Mouse (Mus musculus) heart, embryonic 14.5 days (tissue): ENCODE results near the gene Sarnp. TPM values are rescaled to one million over a fixed set of nuclear protein-coding genes. Genes with fewer than 3 reads are reported as not detected.
A peak's percentile ranks its signal among the peaks of the same experiment; 100 is the strongest.

ENCODE experiments used
- ATAC-seq: fragments of 200-750 bp; cut with Nextera tagmentation; 2 replicates; pipeline ENCODE4 v1.8.0; 2017; ENCODE audit warnings: low read depth, moderate TSS enrichment; ENCODE audit not compliant: insufficient number of reproducible peaks, insufficient read depth, low FRiP score
- H3K27ac ChIP-seq, 2 experiments: fragments of 200-500 bp in 1 of 2; fragments of 300-500 bp in 1 of 2; sonication (generic) in 1 of 2; replicated peaks in 1 of 2; 2 replicates each; pipeline ENCODE4 v1.5.1; 2012 to 2014; ENCODE audit warnings: low read depth in 2 of 2, low read length in 2 of 2, control low read depth in 1 of 2, mild to moderate bottlenecking in 1 of 2, mixed read lengths in 1 of 2; ENCODE audit not compliant: control insufficient read depth in 1 of 2, insufficient read depth in 1 of 2
- H3K27me3 ChIP-seq: fragments of 300-500 bp; sonication (generic); 2 replicates; pipeline ENCODE4 v1.6.1; 2014; ENCODE audit warnings: mild to moderate bottlenecking, low read length, control low read depth; ENCODE audit not compliant: control insufficient read depth, insufficient read depth
- H3K36me3 ChIP-seq: fragments of 300-500 bp; sonication (generic); 2 replicates; pipeline ENCODE4 v1.6.1; 2014; ENCODE audit warnings: mild to moderate bottlenecking, control low read depth, low read length, mixed read lengths; ENCODE audit not compliant: control insufficient read depth, insufficient read depth
- H3K4me1 ChIP-seq, 2 experiments: fragments of 200-500 bp in 1 of 2; fragments of 300-500 bp in 1 of 2; sonication (generic) in 1 of 2; 2 replicates each; pipeline ENCODE4 v1.6.1; 2012 to 2014; ENCODE audit warnings: low read length in 2 of 2, control low read depth in 1 of 2, mixed read lengths in 1 of 2; ENCODE audit not compliant: control insufficient read depth in 2 of 2, insufficient read depth in 2 of 2
- H3K4me2 ChIP-seq: fragments of 300-500 bp; sonication (generic); 2 replicates; pipeline ENCODE4 v1.6.1; 2014; ENCODE audit warnings: mild to moderate bottlenecking, low read length
- H3K4me3 ChIP-seq, 2 experiments: fragments of 200-500 bp in 1 of 2; fragments of 300-500 bp in 1 of 2; sonication (generic) in 1 of 2; 2 replicates each; pipeline ENCODE4 v1.5.1; 2012 to 2014; ENCODE audit warnings: low read length in 2 of 2, mild to moderate bottlenecking in 2 of 2, control low read depth in 1 of 2, low read depth in 1 of 2, moderate library complexity in 1 of 2; ENCODE audit not compliant: control insufficient read depth in 1 of 2, insufficient read depth in 1 of 2
- H3K9ac ChIP-seq: fragments of 300-500 bp; sonication (generic); 2 replicates; pipeline ENCODE4 v1.6.1; 2014; ENCODE audit warnings: mild to moderate bottlenecking, low read length
- H3K9me3 ChIP-seq: fragments of 300-500 bp; sonication (generic); 2 replicates; pipeline ENCODE4 v1.6.1; 2016; ENCODE audit warnings: low read length, control low read depth; ENCODE audit not compliant: control insufficient read depth
- WGBS: fragments of 180-500 bp; shearing (Covaris S2); extraction: QIAGEN DNeasy Blood & Tissue Kit; methylation state at CpG from one replicate; pipeline ENCODE4 v1.1.7; 2014; 5-methylcytosine and 5-hydroxymethylcytosine counted together
- polyA plus RNA-seq: library from polyadenylated mRNA; unstranded; fragments of >200 nt; fragmentation: Nextera tagmentation; extraction: Ambion mirVana; gene quantifications from 2 replicates; pipeline ENCODE4 v1.2.1, GENCODE M21; 2014

Sarnp gene
- polyA plus RNA-seq, 1 experiment from 2014 or later = 168 TPM

DNA sequence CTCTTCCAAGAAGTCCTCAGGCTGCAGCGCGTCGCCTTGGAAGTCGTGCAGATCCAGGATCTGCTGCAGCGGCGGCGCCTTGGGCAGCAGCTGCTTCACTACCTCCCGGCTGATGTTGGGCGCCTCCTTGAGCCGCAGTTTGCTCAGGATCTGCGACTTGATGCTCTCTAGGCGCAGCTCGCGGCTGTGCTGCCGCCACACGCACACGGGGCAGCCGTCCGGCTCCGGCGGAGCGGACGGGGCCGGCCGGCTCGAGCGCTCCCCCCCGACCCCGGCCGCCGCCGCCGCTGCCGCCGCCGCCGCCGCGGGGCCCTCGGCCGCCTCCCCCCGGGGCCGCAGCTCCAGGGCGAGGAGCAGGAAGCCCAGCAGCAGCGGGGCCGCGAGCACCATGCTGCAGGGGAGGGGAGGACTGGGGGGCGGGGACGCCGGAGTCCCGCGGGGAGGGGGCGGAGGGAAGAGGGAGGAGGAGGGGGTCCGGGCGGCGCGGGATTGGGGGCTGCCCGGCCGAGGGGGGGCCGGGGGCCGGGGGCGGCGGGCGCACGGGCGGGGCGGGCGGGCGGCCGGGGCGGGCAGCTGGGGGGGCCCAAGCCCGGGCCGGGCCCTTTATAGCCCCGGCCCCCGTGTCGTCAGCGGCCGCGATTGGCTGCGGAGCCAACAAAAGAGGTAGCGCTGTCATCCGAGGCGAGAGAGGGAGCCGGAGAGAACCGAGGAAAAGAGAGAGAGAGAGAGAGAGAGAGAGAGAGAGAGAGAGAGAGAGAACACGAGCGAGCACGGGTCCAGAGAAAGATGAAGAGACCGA lies 74.4 kb downstream of the Sarnp start, which contains the start of gene Gdf11:
TSS of gene Gdf11 (minus strand) at position 423 of the 799 bp plus-strand sequence.
- H3K27ac ChIP-seq = peak within 1 kb of the TSS; percentile 34 to 85; a peak in 3 of 4 replicates
- peaks cover 22 to 40% of the 10 kb centered on the region in 2 experiments for H3K4me1 ChIP-seq
- peak within 1 kb of the TSS; percentile 60 to 73 for H3K4me3 ChIP-seq
- H3K4me2 ChIP-seq = peak within 1 kb of the TSS; percentile 96
- peak within 1 kb of the TSS; percentile 82 for H3K9ac ChIP-seq
- H3K27me3 ChIP-seq = peaks cover 14% of the 10 kb centered on the region
- WGBS = 1% methylated on average over 63 of the region's 89 CpGs
- ATAC-seq = peak; percentile 75
- H3K9me3 ChIP-seq = no peaks in the 10 kb centered on the region
- 0 out of 2 replicates have a peak, but pooled peaks cover 2% of the 10 kb centered on the region for H3K36me3 ChIP-seq

GRCm38 (mm10) chr10:128892246-128892645 lies 75.1 kb downstream of the Sarnp start:
- no peaks in the 10 kb centered on the region for H3K9me3 ChIP-seq
- H3K4me2 ChIP-seq = peak overlapping the region; percentile 96
- H3K4me3 ChIP-seq = peak overlapping the region; percentile 58 to 73
- H3K36me3 ChIP-seq = 0 out of 2 replicates have a peak, but pooled peaks cover 2% of the 10 kb centered on the region
- H3K27me3 ChIP-seq = peaks cover 18% of the 10 kb centered on the region
- peak overlapping the region; percentile 82 for H3K9ac ChIP-seq
- H3K4me1 ChIP-seq = peaks cover 22 to 40% of the 10 kb centered on the region in 2 experiments
- H3K27ac ChIP-seq = peak overlapping the region in 1 of 2 experiments; percentile 85; a peak in 1 of 4 replicates
- ATAC-seq = no peak
- 4% methylated on average over 9 of the region's 9 CpGs for WGBS

DNA sequence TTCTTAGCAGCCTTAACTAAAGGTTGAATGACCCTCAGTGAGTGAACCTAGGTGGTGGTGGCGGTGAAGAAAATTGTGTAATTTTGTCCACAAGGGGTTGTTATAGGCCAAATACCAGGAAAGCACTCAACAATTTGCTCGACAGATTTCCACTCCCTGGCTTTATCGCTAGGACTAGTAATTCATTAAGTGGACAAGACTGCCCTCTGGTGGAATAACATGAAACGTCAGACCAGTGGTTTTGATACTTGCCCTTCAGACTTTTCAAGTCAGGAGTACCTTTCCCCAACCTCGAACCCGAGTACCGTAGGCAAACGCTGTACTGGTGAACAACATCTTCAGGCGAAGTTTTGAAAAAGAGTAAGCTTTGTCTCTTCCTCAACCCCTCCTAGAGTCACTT lies 78.3 kb downstream of the Sarnp start:
- peaks cover 11 to 23% of the 10 kb centered on the region in 2 experiments for H3K4me1 ChIP-seq
- H3K9ac ChIP-seq = peak overlapping the region; percentile 62
- no peaks in the 10 kb centered on the region for H3K9me3 ChIP-seq
- 0 out of 4 replicates have a peak overlapping the region, but pooled peaks of 1 of the 2 experiments have one; percentile 44 for H3K27ac ChIP-seq
- H3K4me3 ChIP-seq = peak overlapping the region; percentile 4 to 24; a peak in 3 of 4 replicates
- peak overlapping the region; percentile 61 for H3K4me2 ChIP-seq
- peaks cover 18% of the 10 kb centered on the region for H3K27me3 ChIP-seq
- H3K36me3 ChIP-seq = no peaks in the 10 kb centered on the region
- ATAC-seq = no peak
- WGBS = 1% methylated on average over 9 of the region's 9 CpGs

- Histone ChIP-seq H3K9me3 (no peaks in the 10 kb centered on the region), H3K4me1 (peaks cover 8 to 21% of the 10 kb centered on the region in 2 experiments), H3K9ac (peak overlapping the region; percentile 62), H3K36me3 (no peaks in the 10 kb centered on the region), H3K27me3 (peaks cover 18% of the 10 kb centered on the region), H3K4me3 (peak overlapping the region; percentile 4 to 24; a peak in 3 of 4 replicates), H3K27ac (no peak overlapping the region), H3K4me2 (peak overlapping the region; percentile 61)
- ATAC-seq = no peak; the same call in 1 of the 2 replicates
- 3% methylated on average over 17 of the region's 17 CpGs for WGBS
Measured at GRCm38 (mm10) chr10:128895952-128896693, 79.0 kb downstream of the Sarnp start.

DNA sequence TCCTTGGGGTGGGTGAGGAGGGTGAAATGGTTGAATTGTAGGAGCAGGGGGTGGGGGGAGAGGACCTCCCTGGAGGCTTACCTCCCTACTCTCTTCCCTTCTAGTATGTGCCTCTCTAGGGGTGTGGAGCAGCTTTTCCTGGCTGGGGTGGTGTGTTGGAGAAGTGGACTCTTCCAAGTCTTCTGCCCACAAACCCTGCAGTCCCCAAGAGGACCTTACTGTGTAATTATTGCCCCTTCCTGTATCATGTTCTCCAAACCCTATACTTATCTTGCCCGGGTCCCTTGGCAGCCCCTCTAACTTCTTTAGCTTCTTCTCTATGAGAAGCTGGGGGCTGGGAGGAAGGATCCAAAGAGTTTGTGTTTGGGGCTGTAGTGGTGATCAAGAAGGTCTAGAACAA lies 79.7 kb downstream of the Sarnp start:
- no peak overlapping the region for H3K4me2 ChIP-seq

GRCm38 (mm10) chr10:128897501-128897900 lies 80.4 kb downstream of the Sarnp start:
- 14% methylated on average over 1 of the region's 1 CpGs for WGBS
- H3K4me1 ChIP-seq = peaks cover 5 to 17% of the 10 kb centered on the region in 2 experiments
- H3K9me3 ChIP-seq = no peaks in the 10 kb centered on the region
- no peaks in the 10 kb centered on the region for H3K36me3 ChIP-seq
- ATAC-seq = no peak
- H3K27ac ChIP-seq = no peak overlapping the region
- peaks cover 18% of the 10 kb centered on the region for H3K27me3 ChIP-seq
- H3K9ac ChIP-seq = no peak overlapping the region
- no peak overlapping the region for H3K4me2 ChIP-seq
- H3K4me3 ChIP-seq = no peak overlapping the region

More for the DNA sequence above, 79.7 kb downstream of the Sarnp start:
- H3K4me1 ChIP-seq = peaks cover 8 to 21% of the 10 kb centered on the region in 2 experiments
- no peak for ATAC-seq
- H3K27ac ChIP-seq = no peak overlapping the region
- no peaks in the 10 kb centered on the region for H3K36me3 ChIP-seq
- no peak overlapping the region for H3K4me3 ChIP-seq
- peaks cover 18% of the 10 kb centered on the region for H3K27me3 ChIP-seq
- no peak overlapping the region for H3K9ac ChIP-seq
- WGBS = 65% methylated on average over 1 of the region's 1 CpGs
- no peaks in the 10 kb centered on the region for H3K9me3 ChIP-seq

DNA sequence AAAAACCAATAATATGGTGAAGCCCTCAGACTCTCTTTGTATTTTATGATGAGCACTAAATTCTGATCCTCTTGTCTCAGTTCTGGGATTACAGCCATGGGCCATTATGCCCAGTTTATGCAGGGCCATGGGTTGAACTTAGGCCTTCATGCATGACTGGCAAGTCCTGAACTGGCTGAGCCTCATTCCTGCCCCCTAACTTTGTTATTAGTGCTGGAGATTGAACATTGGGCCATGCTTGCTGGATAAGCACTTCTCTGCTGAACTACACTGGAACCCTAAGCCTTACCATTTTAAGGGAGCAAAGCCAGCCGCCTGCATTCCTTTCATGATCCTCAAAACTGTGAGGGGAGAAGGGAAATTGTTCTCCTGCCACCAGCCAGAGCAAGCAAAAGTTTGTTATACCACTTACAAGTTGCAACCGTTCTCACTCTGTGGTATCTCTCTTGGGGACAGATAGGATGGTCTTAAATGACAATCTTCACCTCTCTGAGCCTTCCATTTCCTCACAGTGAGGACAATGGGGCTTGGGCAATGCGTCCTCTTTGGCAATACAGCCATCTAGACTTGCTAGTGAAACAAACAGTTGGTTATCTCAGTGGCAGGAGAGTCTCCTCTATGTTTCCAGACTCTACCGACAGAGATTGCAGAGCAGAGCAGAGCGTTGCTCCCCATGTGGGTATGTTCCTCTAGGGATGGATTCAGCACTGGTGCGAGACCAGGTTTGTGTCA lies 82.8 kb downstream of the Sarnp start:
- Histone ChIP-seq H3K27ac (no peak overlapping the region), H3K9me3 (no peaks in the 10 kb centered on the region), H3K4me3 (no peak overlapping the region), H3K4me1 (peaks cover 5 to 13% of the 10 kb centered on the region in 2 experiments; a peak in 3 of 4 replicates), H3K9ac (no peak overlapping the region), H3K27me3 (peaks cover 9% of the 10 kb centered on the region), H3K36me3 (no peaks in the 10 kb centered on the region), H3K4me2 (no peak overlapping the region)
- no peak for ATAC-seq
- 60% methylated on average over 6 of the region's 6 CpGs for WGBS
